Mouse (Mus musculus) heart, postnatal 0 days (tissue): ENCODE measurements around the gene Tsga8. TPM values are rescaled to one million over a fixed set of nuclear protein-coding genes. Genes with fewer than 3 reads are reported as not detected.

Experiments
- ATAC-seq: fragments of 200-750 bp; cut with Nextera tagmentation; 2 replicates; pipeline ENCODE4 v1.8.0; 2017; ENCODE audit warnings: low read depth, moderate number of reproducible peaks, moderate library complexity; ENCODE audit not compliant: insufficient read depth
- DNase-seq: peaks from one replicate; pipeline ENCODE4 v3.0.0-alpha.2; 2016; ENCODE audit warnings: low spot score
- H3K27ac ChIP-seq: fragments of 300-500 bp; sonication (generic); 2 replicates; pipeline ENCODE4 v1.5.1; 2014; ENCODE audit warnings: low read depth, mild to moderate bottlenecking
- H3K27me3 ChIP-seq: fragments of 300-500 bp; sonication (generic); 2 replicates; pipeline ENCODE4 v1.6.1; 2014; ENCODE audit warnings: low read length, mixed read lengths; ENCODE audit not compliant: control insufficient read depth, insufficient read depth
- H3K36me3 ChIP-seq: fragments of 300-500 bp; sonication (generic); replicated peaks from 2 replicates; pipeline ENCODE4 v1.6.1; 2014; ENCODE audit warnings: low read length, mixed read lengths; ENCODE audit not compliant: control insufficient read depth, insufficient read depth
- H3K4me1 ChIP-seq: fragments of 300-500 bp; sonication (generic); 2 replicates; pipeline ENCODE4 v1.6.1; 2014; ENCODE audit warnings: antibody characterized with exemption; ENCODE audit not compliant: control insufficient read depth, insufficient read depth
- H3K4me2 ChIP-seq: fragments of 300-500 bp; sonication (generic); 2 replicates; pipeline ENCODE4 v1.6.1; 2014; ENCODE audit warnings: low read depth, mild to moderate bottlenecking, low read length, moderate library complexity
- H3K4me3 ChIP-seq: fragments of 300-500 bp; sonication (generic); 2 replicates; pipeline ENCODE4 v1.5.1; 2014; ENCODE audit warnings: low read depth, low read length
- H3K9ac ChIP-seq: fragments of 300-500 bp; sonication (generic); replicated peaks from 2 replicates; pipeline ENCODE4 v1.6.1; 2014; ENCODE audit warnings: low read depth, low read length, mixed read lengths
- H3K9me3 ChIP-seq: fragments of 300-500 bp; sonication (generic); replicated peaks from 2 replicates; pipeline ENCODE4 v1.6.1; 2016; ENCODE audit warnings: low read length; ENCODE audit not compliant: control insufficient read depth
- CTCF ChIP-seq: IDR thresholded peaks from 2 replicates; pipeline ENCODE4 v1.5.1; 2016; ENCODE audit warnings: antibody characterized with exemption, control low read depth, low read depth
- EP300 ChIP-seq: IDR thresholded peaks from 2 replicates; pipeline ENCODE4 v1.6.1; 2016; ENCODE audit warnings: antibody characterized with exemption, low read depth
- WGBS: fragments of 180-500 bp; shearing (Covaris S2); extraction: QIAGEN DNeasy Blood & Tissue Kit; methylation state at CpG from one replicate; pipeline ENCODE4 v1.1.7; 2014; 5-methylcytosine and 5-hydroxymethylcytosine counted together
- polyA plus RNA-seq: library from polyadenylated mRNA; unstranded; fragments of >200 nt; fragmentation: Nextera tagmentation; extraction: Ambion mirVana; gene quantifications from 2 replicates; pipeline ENCODE4 v1.2.1, GENCODE M21; 2015
- total RNA-seq: library from RNA; depleted of rRNA; stranded (reverse); fragments of >200 nt; gene quantifications from 2 replicates; pipeline ENCODE4 v1.2.3, GENCODE M21; 2014; ENCODE audit warnings: low replicate concordance; rRNA removed

Gene Tsga8
- total RNA-seq (not detected in 2 replicates), polyA plus RNA-seq (not detected in 2 replicates)

DNA sequence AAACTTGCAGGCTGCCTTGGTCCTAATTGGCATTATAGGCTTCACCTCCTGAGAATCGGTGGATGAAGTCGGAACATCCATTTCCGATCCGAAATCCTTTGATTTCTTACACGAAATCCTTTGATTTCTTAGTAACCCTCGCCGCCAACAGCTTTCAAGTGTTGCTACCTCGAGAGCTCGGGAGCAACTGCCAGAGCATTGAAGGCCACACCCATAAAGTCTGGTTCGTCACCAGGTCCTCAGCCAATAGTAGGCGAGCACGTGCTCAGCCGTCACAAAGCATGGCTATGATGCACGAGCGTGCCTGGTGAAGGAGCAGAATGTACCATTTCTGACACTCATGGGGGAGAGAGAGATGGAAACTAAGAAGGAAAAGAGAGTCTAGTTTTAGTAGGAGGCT lies at the start of gene Tsga8:
Gene Tsga8 (minus strand): TSS at position 327 of the 400 bp plus-strand sequence.
- TF ChIP-seq CTCF (no peak), EP300 (no peak)
- Histone ChIP-seq H3K9me3 (no peaks in the 10 kb centered on the region), H3K27ac (no peak within 1 kb of the TSS), H3K36me3 (no peaks in the 10 kb centered on the region), H3K4me2 (no peak within 1 kb of the TSS), H3K27me3 (no peaks in the 10 kb centered on the region), H3K4me3 (no peak within 1 kb of the TSS), H3K9ac (no peak within 1 kb of the TSS), H3K4me1 (no peaks in the 10 kb centered on the region)
- no peak for DNase-seq
- 88% methylated on average over 15 of the region's 15 CpGs for WGBS
- ATAC-seq: no peak
